Mouse (Mus musculus): ENCODE data around the gene Insl6. TPM values are rescaled to one million over a fixed set of nuclear protein-coding genes. Genes with fewer than 3 reads are reported as not detected.

Insl6 gene
- polyA plus RNA-seq, 1 experiment: 302 TPM

GRCm38 (mm10) chr19:29326822-29327552 lies 1.8 kb upstream of the Insl6 start:
- H3K36me3 ChIP-seq (ENCODE audit: control insufficient read depth, insufficient read depth, low read length): no peaks in the 10 kb centered on the region; the same call in 1 of the 2 replicates
- no peak overlapping the region for H3K4me3 ChIP-seq (ENCODE audit: control insufficient read depth, low read depth, low read length)

DNA sequence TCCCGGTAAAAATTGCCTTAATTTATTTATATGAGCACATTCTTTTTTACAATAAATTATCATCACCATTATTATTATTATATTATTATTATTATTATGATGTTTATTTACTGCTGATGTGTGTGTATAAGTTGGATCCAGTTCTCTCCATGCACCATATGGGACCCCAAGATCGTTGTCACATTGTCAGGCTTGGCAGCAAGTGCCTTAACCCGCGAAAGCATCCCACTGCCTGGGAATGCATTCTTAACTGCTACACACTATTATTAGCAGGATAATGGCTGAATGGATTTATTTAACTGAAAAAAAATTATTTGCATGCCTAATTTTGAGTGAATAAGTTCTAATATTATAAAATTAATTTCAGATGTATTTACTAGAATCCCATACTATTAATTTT lies 1.2 kb upstream of the Insl6 start:
- H3K27me3 ChIP-seq (ENCODE audit: control insufficient read depth, insufficient read depth, low read length): no peaks in the 10 kb centered on the region
- peaks cover 6% of the 10 kb centered on the region for H3K4me1 ChIP-seq (ENCODE audit: control insufficient read depth, insufficient read depth, low read length)
- H3K36me3 ChIP-seq (ENCODE audit: control insufficient read depth, insufficient read depth, low read length): no peaks in the 10 kb centered on the region; the same call in 1 of the 2 replicates
- H3K4me3 ChIP-seq (ENCODE audit: control insufficient read depth, low read depth, low read length): no peak overlapping the region
- H3K27ac ChIP-seq (ENCODE audit: control insufficient read depth, insufficient read depth, low read depth, low read length): no peak overlapping the region
- TF ChIP-seq CTCF (IDR thresholded peaks at IDR 0.05; ENCODE audit: control insufficient read depth, insufficient read depth, insufficient replicate concordance, low read depth, low read length) (no peak), POLR2A (IDR thresholded peaks at IDR 0.05; ENCODE audit: control insufficient read depth, low read depth, low read length) (no peak)

More at GRCm38 (mm10) chr19:29326822-29327552, 1.8 kb upstream of the Insl6 start:
- Histone ChIP-seq H3K4me1 (ENCODE audit: control insufficient read depth, insufficient read depth, low read length) (peaks cover 6% of the 10 kb centered on the region), H3K27ac (ENCODE audit: control insufficient read depth, insufficient read depth, low read depth, low read length) (no peak overlapping the region), H3K27me3 (ENCODE audit: control insufficient read depth, insufficient read depth, low read length) (no peaks in the 10 kb centered on the region)
- TF ChIP-seq POLR2A (IDR thresholded peaks at IDR 0.05; ENCODE audit: control insufficient read depth, low read depth, low read length) (no peak), CTCF (IDR thresholded peaks at IDR 0.05; ENCODE audit: control insufficient read depth, insufficient read depth, insufficient replicate concordance, low read depth, low read length) (no peak)

- Histone ChIP-seq H3K27me3 (ENCODE audit: control insufficient read depth, insufficient read depth, low read length) (no peaks in the 10 kb centered on the region), H3K4me3 (ENCODE audit: control insufficient read depth, low read depth, low read length) (no peak overlapping the region), H3K4me1 (ENCODE audit: control insufficient read depth, insufficient read depth, low read length) (peaks cover 6% of the 10 kb centered on the region), H3K36me3 (ENCODE audit: control insufficient read depth, insufficient read depth, low read length) (no peaks in the 10 kb centered on the region; the same call in 1 of the 2 replicates), H3K27ac (ENCODE audit: control insufficient read depth, insufficient read depth, low read depth, low read length) (no peak overlapping the region)
- TF ChIP-seq POLR2A (IDR thresholded peaks at IDR 0.05; ENCODE audit: control insufficient read depth, low read depth, low read length) (no peak), CTCF (IDR thresholded peaks at IDR 0.05; ENCODE audit: control insufficient read depth, insufficient read depth, insufficient replicate concordance, low read depth, low read length) (no peak)
Measured at GRCm38 (mm10) chr19:29325852-29326180, 660 bp upstream of the Insl6 start.

- no peaks in the 10 kb centered on the region for H3K27me3 ChIP-seq (ENCODE audit: control insufficient read depth, insufficient read depth, low read length)
- TF ChIP-seq CTCF (IDR thresholded peaks at IDR 0.05; ENCODE audit: control insufficient read depth, insufficient read depth, insufficient replicate concordance, low read depth, low read length): no peak
- no peak for TF ChIP-seq POLR2A (IDR thresholded peaks at IDR 0.05; ENCODE audit: control insufficient read depth, low read depth, low read length)
- H3K4me1 ChIP-seq (ENCODE audit: control insufficient read depth, insufficient read depth, low read length): peaks cover 6% of the 10 kb centered on the region
- peak overlapping the region; percentile 6; the same call in 1 of the 2 replicates for H3K4me3 ChIP-seq (ENCODE audit: control insufficient read depth, low read depth, low read length)
- no peaks in the 10 kb centered on the region; the same call in 1 of the 2 replicates for H3K36me3 ChIP-seq (ENCODE audit: control insufficient read depth, insufficient read depth, low read length)
- no peak overlapping the region for H3K27ac ChIP-seq (ENCODE audit: control insufficient read depth, insufficient read depth, low read depth, low read length)
Measured at GRCm38 (mm10) chr19:29323416-29324049, 1.6 kb downstream of the Insl6 start.

DNA sequence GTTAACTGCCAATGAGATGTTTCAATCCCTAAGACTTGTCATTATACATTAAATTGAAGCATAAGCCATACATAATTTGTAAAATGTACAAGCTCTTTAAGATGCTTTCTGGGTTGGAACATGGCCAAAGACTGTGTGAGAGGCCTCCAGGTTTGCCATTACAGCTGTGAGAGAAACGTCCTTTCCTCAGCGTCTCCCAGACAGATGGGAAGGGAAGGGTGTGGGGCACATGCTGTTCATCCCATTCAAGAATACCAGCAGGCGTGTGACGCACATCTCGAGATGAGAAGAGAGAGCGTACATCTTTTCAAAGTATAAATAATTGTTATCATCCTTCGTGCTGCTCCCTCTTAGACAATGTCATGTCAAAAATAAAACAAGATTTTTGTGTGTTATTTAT lies 12.5 kb downstream of the Insl6 start:
- TF ChIP-seq CTCF (IDR thresholded peaks at IDR 0.05; ENCODE audit: control insufficient read depth, insufficient read depth, insufficient replicate concordance, low read depth, low read length) (no peak), POLR2A (IDR thresholded peaks at IDR 0.05; ENCODE audit: control insufficient read depth, low read depth, low read length) (no peak)
- Histone ChIP-seq H3K27me3 (ENCODE audit: control insufficient read depth, insufficient read depth, low read length) (no peaks in the 10 kb centered on the region), H3K4me3 (ENCODE audit: control insufficient read depth, low read depth, low read length) (no peak overlapping the region)

GRCm38 (mm10) chr19:29311791-29312190 lies 13.4 kb downstream of the Insl6 start:
- Histone ChIP-seq H3K4me1 (ENCODE audit: control insufficient read depth, insufficient read depth, low read length) (no peaks in the 10 kb centered on the region), H3K4me3 (ENCODE audit: control insufficient read depth, low read depth, low read length) (no peak overlapping the region), H3K27me3 (ENCODE audit: control insufficient read depth, insufficient read depth, low read length) (no peaks in the 10 kb centered on the region), H3K27ac (ENCODE audit: control insufficient read depth, insufficient read depth, low read depth, low read length) (no peak overlapping the region), H3K36me3 (ENCODE audit: control insufficient read depth, insufficient read depth, low read length) (no peaks in the 10 kb centered on the region)
- TF ChIP-seq CTCF (IDR thresholded peaks at IDR 0.05; ENCODE audit: control insufficient read depth, insufficient read depth, insufficient replicate concordance, low read depth, low read length) (no peak), POLR2A (IDR thresholded peaks at IDR 0.05; ENCODE audit: control insufficient read depth, low read depth, low read length) (no peak)

More for the DNA sequence above, 12.5 kb downstream of the Insl6 start:
- H3K27ac ChIP-seq (ENCODE audit: control insufficient read depth, insufficient read depth, low read depth, low read length): no peak overlapping the region
- no peaks in the 10 kb centered on the region for H3K4me1 ChIP-seq (ENCODE audit: control insufficient read depth, insufficient read depth, low read length)
- no peaks in the 10 kb centered on the region for H3K36me3 ChIP-seq (ENCODE audit: control insufficient read depth, insufficient read depth, low read length)

GRCm38 (mm10) chr19:29308832-29309231 lies 16.3 kb downstream of the Insl6 start:
- H3K27ac ChIP-seq (ENCODE audit: control insufficient read depth, insufficient read depth, low read depth, low read length): no peak overlapping the region
- no peak for TF ChIP-seq POLR2A (IDR thresholded peaks at IDR 0.05; ENCODE audit: control insufficient read depth, low read depth, low read length)
- no peak for TF ChIP-seq CTCF (IDR thresholded peaks at IDR 0.05; ENCODE audit: control insufficient read depth, insufficient read depth, insufficient replicate concordance, low read depth, low read length)
- no peak overlapping the region for H3K4me3 ChIP-seq (ENCODE audit: control insufficient read depth, low read depth, low read length)
- no peaks in the 10 kb centered on the region for H3K4me1 ChIP-seq (ENCODE audit: control insufficient read depth, insufficient read depth, low read length)
- H3K36me3 ChIP-seq (ENCODE audit: control insufficient read depth, insufficient read depth, low read length): no peaks in the 10 kb centered on the region
- no peaks in the 10 kb centered on the region for H3K27me3 ChIP-seq (ENCODE audit: control insufficient read depth, insufficient read depth, low read length)

Data from testis, adult 2 months (tissue).